Mouse (Mus musculus) C2C12 (cell line): ENCODE measurements around the gene Minos1. TPM values are rescaled to one million over a fixed set of nuclear protein-coding genes. Genes with fewer than 3 reads are reported as not detected.

ENCODE experiments used
- H3K27me3 ChIP-seq: one replicate; pipeline ENCODE4 v1.6.1; 2011; ENCODE audit not compliant: control insufficient read depth, insufficient read depth, insufficient read length
- H3K36me3 ChIP-seq: one replicate; pipeline ENCODE4 v1.6.1; 2011; ENCODE audit not compliant: control insufficient read depth, insufficient read depth
- H3K4me3 ChIP-seq: one replicate; pipeline ENCODE4 v1.5.1; 2011; ENCODE audit warnings: mild to moderate bottlenecking, control low read depth; ENCODE audit not compliant: poor library complexity, insufficient read depth, severe bottlenecking
- H3K79me2 ChIP-seq: one replicate; pipeline ENCODE4 v1.6.1; 2011; ENCODE audit not compliant: control insufficient read depth, insufficient read depth
- H3K79me3 ChIP-seq: one replicate; pipeline ENCODE4 v1.6.1; 2011; ENCODE audit warnings: low read depth, control low read depth
- H3ac ChIP-seq: one replicate; pipeline ENCODE3; 2011; ENCODE audit warnings: low read depth; ENCODE audit not compliant: control insufficient read depth, insufficient read length
- CEBPB ChIP-seq: IDR thresholded peaks from one replicate; pipeline ENCODE4 v1.6.1; 2011; ENCODE audit warnings: low read depth, mild to moderate bottlenecking, control low read depth, moderate library complexity
- CTCF ChIP-seq: IDR thresholded peaks from one replicate; pipeline ENCODE4 v1.5.1; 2011; ENCODE audit not compliant: control insufficient read depth, insufficient read depth, insufficient read length
- FOSL1 ChIP-seq: IDR thresholded peaks from one replicate; pipeline ENCODE4 v1.8.0; 2011; ENCODE audit warnings: mild to moderate bottlenecking, low read length; ENCODE audit not compliant: poor library complexity, insufficient read depth, severe bottlenecking
- MAX ChIP-seq: IDR thresholded peaks from one replicate; pipeline ENCODE4 v1.6.1; 2011; ENCODE audit warnings: mild to moderate bottlenecking, control low read depth
- MYOD1 ChIP-seq: IDR thresholded peaks from one replicate; pipeline ENCODE4 v1.6.1; 2011; ENCODE audit warnings: low read depth; ENCODE audit not compliant: control insufficient read depth, insufficient read length
- MYOG ChIP-seq: IDR thresholded peaks from one replicate; pipeline ENCODE4 v1.6.1; 2011; ENCODE audit not compliant: control insufficient read depth, insufficient read length; ENCODE audit errors: extremely low read depth
- USF1 ChIP-seq: IDR thresholded peaks from one replicate; pipeline ENCODE4 v1.6.1; 2011; ENCODE audit warnings: low read depth, mild to moderate bottlenecking, control low read depth, moderate library complexity
- polyA plus RNA-seq: library from polyadenylated mRNA; unstranded; fragments of >200 nt; fragmentation: generic; extraction: Trizol; gene quantifications from one replicate; pipeline ENCODE4 v1.2.1, GENCODE M21; 2012; ENCODE audit warnings: missing spikeins

Gene Minos1
- polyA plus RNA-seq, 1 experiment: 246 TPM

- Histone ChIP-seq H3K27me3 (no peaks in the 10 kb centered on the region), H3K4me3 (no peak overlapping the region), H3K79me3 (peaks cover 90% of the 10 kb centered on the region), H3K36me3 (no peaks in the 10 kb centered on the region), H3K79me2 (peaks cover 100% of the 10 kb centered on the region), H3ac (no peak overlapping the region)
- TF ChIP-seq MYOG (no peak), MAX (no peak), MYOD1 (no peak), CTCF (no peak), FOSL1 (no peak), CEBPB (no peak), USF1 (no peak)
Observed at GRCm38 (mm10) chr4:139116356-139117063, 14.4 kb downstream of the Minos1 start.

GRCm38 (mm10) chr4:139115721-139116120, 15.2 kb downstream of the Minos1 start:
- Histone ChIP-seq H3K79me3 (peaks cover 90% of the 10 kb centered on the region), H3K36me3 (no peaks in the 10 kb centered on the region), H3K27me3 (no peaks in the 10 kb centered on the region), H3K4me3 (no peak overlapping the region), H3K79me2 (peaks cover 100% of the 10 kb centered on the region), H3ac (no peak overlapping the region)
- TF ChIP-seq MYOG (no peak), MAX (no peak), MYOD1 (no peak), CTCF (no peak), FOSL1 (no peak), USF1 (no peak), CEBPB (no peak)

- no peak overlapping the region for H3K4me3 ChIP-seq
- H3K79me2 ChIP-seq: peaks cover 100% of the 10 kb centered on the region
- no peak for TF ChIP-seq MAX
- TF ChIP-seq USF1: no peak
- TF ChIP-seq CTCF: no peak
- TF ChIP-seq MYOG: no peak
- no peak for TF ChIP-seq CEBPB
- no peak for TF ChIP-seq FOSL1
- TF ChIP-seq MYOD1: no peak
- no peak overlapping the region for H3ac ChIP-seq
- H3K27me3 ChIP-seq: no peaks in the 10 kb centered on the region
- no peaks in the 10 kb centered on the region for H3K36me3 ChIP-seq
- peaks cover 89% of the 10 kb centered on the region for H3K79me3 ChIP-seq
Observed at GRCm38 (mm10) chr4:139112482-139112881, 18.4 kb downstream of the Minos1 start.

GRCm38 (mm10) chr4:139111421-139111820, 19.5 kb downstream of the Minos1 start:
- Histone ChIP-seq H3K4me3 (no peak overlapping the region), H3K79me3 (peaks cover 85% of the 10 kb centered on the region), H3K79me2 (peaks cover 100% of the 10 kb centered on the region), H3ac (no peak overlapping the region), H3K36me3 (no peaks in the 10 kb centered on the region), H3K27me3 (no peaks in the 10 kb centered on the region)
- no peak for TF ChIP-seq CTCF
- TF ChIP-seq USF1: no peak
- TF ChIP-seq MYOD1: no peak
- no peak for TF ChIP-seq CEBPB
- no peak for TF ChIP-seq FOSL1
- no peak for TF ChIP-seq MYOG
- TF ChIP-seq MAX: no peak

GRCm38 (mm10) chr4:139110858-139111257, 20.1 kb downstream of the Minos1 start:
- H3K27me3 ChIP-seq: no peaks in the 10 kb centered on the region
- H3ac ChIP-seq: no peak overlapping the region
- H3K4me3 ChIP-seq: no peak overlapping the region
- H3K79me2 ChIP-seq: peaks cover 99% of the 10 kb centered on the region
- no peak for TF ChIP-seq FOSL1
- TF ChIP-seq MYOD1: no peak
- TF ChIP-seq USF1: no peak
- TF ChIP-seq CTCF: no peak
- TF ChIP-seq CEBPB: no peak
- TF ChIP-seq MAX: no peak
- H3K79me3 ChIP-seq: peaks cover 82% of the 10 kb centered on the region
- H3K36me3 ChIP-seq: no peaks in the 10 kb centered on the region
